8 mouse cellular contexts compared by ENCODE assay signal in genomic region chr2:38926145-38926891, GRCm38 (mm10). TPM values are rescaled to one million over a fixed set of nuclear protein-coding genes. Genes with fewer than 3 reads are reported as not detected.
DNase-seq lines count a peak whose midpoint lies in the region; ATAC-seq lines count a peak whose summit lies in the region.

No protein-coding gene starts in this region.

- peak; percentile 98 for DNase-seq in R1 (ENCODE audit: low read depth, low spot score)
- peak; percentile 93 to 95 for DNase-seq in cerebellum, postnatal 25 days
- peak; percentile 78 to 85 for DNase-seq in frontal cortex, postnatal 25 days (ENCODE audit: low spot score in 2 of 2)
- peak; percentile 96 for DNase-seq in left cerebral cortex, adult 11 months (ENCODE audit: low spot score)
- peak; percentile 93 to 96 for DNase-seq in lung, postnatal 4 days
- DNase-seq in retina, postnatal 7 days (ENCODE audit: low read depth, low spot score): peak; percentile 96
- DNase-seq in urinary bladder, adult 2 months (ENCODE audit: low spot score): peak; percentile 86

- H3K27ac ChIP-seq in hindbrain, embryonic 15.5 days (replicated peaks): peak overlapping the region; percentile 59

- H3K9ac ChIP-seq in hindbrain, embryonic 15.5 days: peak overlapping the region; percentile 84

- no peaks in the 10 kb centered on the region for H3K9me3 ChIP-seq in hindbrain, embryonic 15.5 days

- peak; percentile 94 for ATAC-seq in hindbrain, embryonic 15.5 days (ENCODE audit: low FRiP score, low read depth)

- peaks cover 7% of the 10 kb centered on the region; the same call in 1 of the 2 replicates for H3K27me3 ChIP-seq in hindbrain, embryonic 15.5 days

- peak overlapping the region; percentile 97 for H3K4me3 ChIP-seq in hindbrain, embryonic 15.5 days

- under 1% methylated on average over 42 of the region's 53 CpGs for WGBS in hindbrain, embryonic 15.5 days

- peaks cover 21% of the 10 kb centered on the region for H3K4me1 ChIP-seq in hindbrain, embryonic 15.5 days (replicated peaks)

- peak overlapping the region; percentile 99 for H3K4me2 ChIP-seq in hindbrain, embryonic 15.5 days

- H3K36me3 ChIP-seq in hindbrain, embryonic 15.5 days: no peaks in the 10 kb centered on the region

RNA-seq across cellular contexts. Expression of gene Nr6a1, which starts 1.2 kb away (rescaled TPM):
- 2.1 and 2.2 TPM in 2 replicates for polyA plus RNA-seq in hindbrain, embryonic 15.5 days (2015; fragmentation: Nextera tagmentation; extraction: Ambion mirVana)
- polyA plus RNA-seq in urinary bladder, adult 2 months (2012; rRNA removed): 5.3 and 5.4 TPM in 2 replicates

RNA-seq across cellular contexts. Expression of gene Olfml2a, which starts 5.5 kb away (rescaled TPM):
- 4.7 and 7.3 TPM in 2 replicates for polyA plus RNA-seq in hindbrain, embryonic 15.5 days (2015; fragmentation: Nextera tagmentation; extraction: Ambion mirVana)
- 7.7 and 12.3 TPM in 2 replicates for polyA plus RNA-seq in urinary bladder, adult 2 months (2012; rRNA removed)

Comparison
In these comparisons a context has a peak if more than half of its experiments do, and no peak if none do; other contexts are left out.
1. Peak in every context shown above with its lines: DNase-seq, ATAC-seq, H3K4me3 ChIP-seq and H3K27ac ChIP-seq.